Mouse (Mus musculus) embryo, embryonic 10 days (tissue): ENCODE measurements around the gene Letm1.

ENCODE experiments used
- DNase-seq: peaks from one replicate; pipeline ENCODE4 v3.0.0-alpha.2; 2015; ENCODE audit warnings: low spot score

Gene Letm1

GRCm38 (mm10) chr5:33782345-33782998 is at the start of gene Letm1:
Letm1 (minus strand) TSS chr5:33782817.
- DNase-seq: peak; percentile 98

- no peak for DNase-seq
Measured at GRCm38 (mm10) chr5:33830832-33831231, 48.2 kb upstream of the Letm1 start.

GRCm38 (mm10) chr5:33829958-33830357 is 47.3 kb upstream of the Letm1 start:
- DNase-seq: no peak

- no peak for DNase-seq
Measured at GRCm38 (mm10) chr5:33828107-33828506, 45.5 kb upstream of the Letm1 start.

GRCm38 (mm10) chr5:33826001-33826400 is 43.4 kb upstream of the Letm1 start:
- DNase-seq: no peak

GRCm38 (mm10) chr5:33822456-33822855 is 39.8 kb upstream of the Letm1 start:
- DNase-seq: no peak

GRCm38 (mm10) chr5:33821901-33822427 is 39.3 kb upstream of the Letm1 start:
- no peak for DNase-seq

- DNase-seq: peak; percentile 60
Measured at GRCm38 (mm10) chr5:33820733-33821621, 38.4 kb upstream of the Letm1 start.

GRCm38 (mm10) chr5:33819876-33820732 is 37.5 kb upstream of the Letm1 start, which contains the start of gene Nsd2:
Nsd2 (plus strand) TSS chr5:33820725.
- DNase-seq: peak; percentile 87

- DNase-seq: peak; percentile 62
Measured at GRCm38 (mm10) chr5:33819141-33819875, 36.7 kb upstream of the Letm1 start.

GRCm38 (mm10) chr5:33818104-33818503 is 35.5 kb upstream of the Letm1 start:
- DNase-seq: peak; percentile 77

- DNase-seq: no peak
Measured at GRCm38 (mm10) chr5:33816008-33816725, 33.5 kb upstream of the Letm1 start.

GRCm38 (mm10) chr5:33811519-33811918 is 28.9 kb upstream of the Letm1 start:
- DNase-seq: no peak

GRCm38 (mm10) chr5:33803337-33803736 is 20.7 kb upstream of the Letm1 start:
- no peak for DNase-seq

GRCm38 (mm10) chr5:33791912-33792643 is 9.5 kb upstream of the Letm1 start:
- no peak for DNase-seq

GRCm38 (mm10) chr5:33782999-33783390 is 378 bp upstream of the Letm1 start:
- no peak for DNase-seq

GRCm38 (mm10) chr5:33781964-33782344 is 663 bp downstream of the Letm1 start:
- no peak for DNase-seq

- no peak for DNase-seq
Measured at GRCm38 (mm10) chr5:33777195-33777594, 5.4 kb downstream of the Letm1 start.

- no peak for DNase-seq
Measured at GRCm38 (mm10) chr5:33743481-33743880, 39.1 kb downstream of the Letm1 start.

GRCm38 (mm10) chr5:33740548-33740947 is 42.1 kb downstream of the Letm1 start:
- no peak for DNase-seq
